Mouse (Mus musculus): Measurements from ENCODE around the gene Efcab9.

The Efcab9 gene

DNA sequence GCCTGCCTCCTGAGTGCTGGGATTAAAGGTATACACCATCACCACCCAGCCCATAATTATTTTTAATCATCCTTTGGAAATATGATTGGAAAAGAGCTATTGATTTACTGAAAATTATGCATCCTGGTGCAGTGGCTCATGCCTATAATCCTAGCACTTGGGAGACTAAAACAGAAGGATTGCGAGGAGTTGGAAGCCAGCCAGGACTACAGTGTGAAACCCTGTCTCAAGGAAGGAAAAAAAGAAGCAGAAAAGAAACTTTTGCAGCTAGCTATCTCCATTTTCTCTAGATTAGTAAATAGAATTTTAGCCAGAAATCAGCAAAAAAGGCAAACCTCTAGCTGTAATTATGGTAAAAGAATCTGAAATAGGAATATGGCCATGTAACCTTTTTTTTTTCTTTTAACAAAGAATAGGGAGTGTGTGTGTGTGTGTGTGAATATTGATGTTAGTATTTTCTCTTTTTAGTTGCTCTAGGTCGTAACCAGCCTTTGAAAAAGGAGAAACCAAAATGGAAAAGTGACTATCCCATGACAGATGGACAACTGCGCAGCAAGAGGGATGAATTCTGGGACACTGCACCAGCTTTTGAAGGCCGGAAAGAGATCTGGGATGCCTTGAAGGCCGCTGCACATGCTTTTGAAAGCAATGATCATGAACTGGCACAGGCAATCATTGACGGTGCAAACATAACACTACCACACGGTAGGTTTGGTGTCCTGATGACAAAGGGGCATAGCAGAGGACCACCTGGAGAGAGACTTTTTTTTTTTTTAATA, 32.9 kb downstream of the Efcab9 start:
- no peak for DNase-seq (ENCODE audit: extremely low spot score, low read depth, low spot score)

DNA sequence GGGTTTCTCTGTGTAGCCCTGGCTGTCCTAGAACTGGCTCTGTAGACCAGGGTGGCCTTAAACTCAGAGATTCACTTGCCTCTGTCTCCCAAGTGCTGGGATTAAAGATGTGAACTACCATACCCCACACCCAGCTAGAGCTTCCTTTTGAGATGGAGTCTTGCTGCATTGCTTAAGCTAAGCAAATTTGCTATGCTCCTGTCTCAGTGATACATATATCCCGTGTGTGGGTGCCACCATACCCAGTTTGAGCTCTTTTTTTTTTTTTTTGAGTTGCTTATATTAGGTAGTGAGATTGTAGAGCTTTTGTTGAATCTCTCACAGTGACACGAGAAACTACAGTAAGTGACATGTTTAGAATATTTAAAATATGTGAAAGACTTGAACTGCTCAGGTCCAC, 36.6 kb downstream of the Efcab9 start:
- no peak for DNase-seq (ENCODE audit: extremely low spot score, low read depth, low spot score)

GRCm38 (mm10) chr11:32493312-32493711, 38.6 kb downstream of the Efcab9 start:
- no peak for DNase-seq (ENCODE audit: extremely low spot score, low read depth, low spot score)

- no peak for DNase-seq (ENCODE audit: extremely low spot score, low read depth, low spot score)
Measured at GRCm38 (mm10) chr11:32491079-32491478, 40.8 kb downstream of the Efcab9 start.

- DNase-seq (ENCODE audit: extremely low spot score, low read depth, low spot score) = no peak
Measured at GRCm38 (mm10) chr11:32488808-32489670, 42.8 kb downstream of the Efcab9 start.

DNA sequence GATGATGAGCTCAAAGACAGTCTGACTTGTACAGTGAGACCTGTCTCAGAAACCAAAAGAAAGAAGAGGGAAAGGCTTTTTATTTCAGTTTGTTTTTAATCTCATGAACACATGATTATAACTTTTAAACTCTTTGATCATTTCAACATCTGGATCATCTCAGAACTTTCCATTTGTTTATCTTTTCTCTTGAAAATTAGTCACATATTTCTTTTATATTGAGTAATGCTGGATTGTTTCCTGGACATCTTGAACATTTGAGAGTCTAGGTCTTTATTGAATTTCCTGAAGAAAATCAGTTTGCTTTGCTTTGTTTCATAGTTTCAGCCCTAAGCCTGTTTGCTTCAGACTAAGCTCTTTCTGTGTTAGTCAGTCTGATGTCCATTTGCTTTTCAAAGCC, 43.5 kb downstream of the Efcab9 start:
- DNase-seq (ENCODE audit: extremely low spot score, low read depth, low spot score) = no peak

DNA sequence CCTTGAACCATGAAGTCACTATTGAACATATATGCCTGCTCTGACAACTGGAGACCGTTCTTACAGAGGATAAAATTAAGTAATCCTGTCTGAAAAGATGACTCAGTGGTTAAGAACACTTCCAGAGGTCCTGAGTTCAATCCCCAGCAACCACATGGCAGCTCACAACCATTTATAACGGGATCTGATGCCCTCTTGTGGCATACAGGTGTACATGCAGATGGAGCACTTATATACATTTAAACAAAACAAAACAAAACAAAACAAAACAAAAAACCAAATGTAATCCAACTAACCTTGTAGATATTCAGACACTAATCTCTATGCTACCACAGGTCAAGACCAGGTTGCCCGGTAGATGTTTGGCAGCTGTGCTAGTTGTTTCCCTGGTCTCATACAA, 44.4 kb downstream of the Efcab9 start:
- no peak for DNase-seq (ENCODE audit: extremely low spot score, low read depth, low spot score)

- DNase-seq (ENCODE audit: extremely low spot score, low read depth, low spot score) = no peak
Measured at GRCm38 (mm10) chr11:32486621-32487020, 45.3 kb downstream of the Efcab9 start.

GRCm38 (mm10) chr11:32485290-32485689, 46.6 kb downstream of the Efcab9 start:
- no peak for DNase-seq (ENCODE audit: extremely low spot score, low read depth, low spot score)

- no peak for DNase-seq (ENCODE audit: extremely low spot score, low read depth, low spot score)
Measured at GRCm38 (mm10) chr11:32481525-32481924, 50.4 kb downstream of the Efcab9 start.

DNA sequence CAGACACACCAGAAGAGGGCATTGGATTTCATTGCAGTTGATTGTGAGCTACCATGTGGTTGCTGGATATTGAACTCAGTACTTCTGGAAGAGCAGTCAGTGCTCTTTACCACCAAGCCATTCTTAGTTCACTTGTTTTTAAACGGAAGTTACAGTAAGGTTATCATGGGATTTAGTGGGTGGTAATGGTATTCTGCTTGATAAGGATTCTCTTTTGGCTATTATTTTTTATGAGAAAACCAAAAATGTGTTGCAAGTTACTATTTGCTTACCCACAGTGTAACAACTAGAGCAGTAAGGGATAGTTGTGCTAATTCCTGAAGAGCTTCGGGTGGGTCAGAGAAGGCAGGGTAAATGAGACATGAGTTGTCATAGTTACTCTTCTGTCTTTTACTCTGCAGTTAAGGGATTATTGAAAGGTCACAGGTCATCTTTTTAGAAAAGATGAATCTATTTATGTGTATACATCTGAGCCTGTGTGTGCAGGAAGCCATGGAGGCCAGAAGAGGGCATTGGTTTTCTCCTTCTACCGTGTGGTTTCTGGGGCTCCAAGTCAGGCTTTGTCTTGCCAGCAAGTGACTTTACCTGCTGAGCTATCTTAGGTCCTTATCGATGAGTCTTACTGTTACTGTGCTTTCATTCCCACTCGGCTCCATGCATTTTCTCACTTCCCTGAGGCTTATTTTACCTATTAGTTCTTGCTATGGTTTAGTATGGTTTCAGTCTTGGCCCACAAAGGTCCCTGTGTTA, 56.2 kb downstream of the Efcab9 start:
- no peak for DNase-seq (ENCODE audit: extremely low spot score, low read depth, low spot score)

DNA sequence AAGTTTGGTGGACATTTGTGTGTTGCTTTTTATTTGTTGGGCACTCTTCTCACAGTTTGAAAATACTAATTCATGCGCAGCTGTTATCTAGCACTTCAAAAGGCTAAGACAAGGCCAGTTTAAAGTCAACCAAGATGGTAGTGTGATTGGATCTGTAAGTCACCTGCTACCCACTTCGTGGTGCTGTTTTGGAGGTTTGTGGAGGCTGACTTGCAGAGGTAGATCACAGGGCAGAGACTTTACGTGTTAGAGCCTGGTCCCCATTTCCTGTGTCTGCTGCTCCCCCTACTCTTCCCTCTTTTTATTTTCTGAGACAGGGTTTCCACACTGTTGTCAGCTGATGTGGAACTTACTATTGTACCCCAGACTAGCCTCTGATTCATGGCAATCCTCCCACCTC, 57.2 kb downstream of the Efcab9 start:
- DNase-seq (ENCODE audit: extremely low spot score, low read depth, low spot score) = no peak

All from hindlimb bud, embryonic 11.5 days (tissue).